Mouse (Mus musculus) brain, embryonic 14.5 days (tissue): ENCODE measurements around the gene Sstr2.

ENCODE experiments used
- CTCF ChIP-seq: fragments of 200-500 bp; IDR thresholded peaks from 2 replicates; pipeline ENCODE4 v1.5.1; 2012; ENCODE audit warnings: inconsistent platforms, mild to moderate bottlenecking, moderate library complexity, borderline replicate concordance; ENCODE audit not compliant: insufficient read depth, insufficient read length; ENCODE audit errors: extremely low read depth
- POLR2A ChIP-seq: fragments of 200-500 bp; IDR thresholded peaks from 2 replicates; pipeline ENCODE4 v1.6.1; 2012; ENCODE audit warnings: mild to moderate bottlenecking, inconsistent platforms, borderline replicate concordance; ENCODE audit not compliant: poor library complexity, insufficient read depth, insufficient read length, severe bottlenecking; ENCODE audit errors: extremely low read depth

- no peak for TF ChIP-seq CTCF
- TF ChIP-seq POLR2A: no peak
These were observed 9.6 kb upstream of the Sstr2 start for GRCm38 (mm10) chr11:113609581-113609980.
